Mouse (Mus musculus): Measurements from ENCODE around the gene Olfr566. TPM values are rescaled to one million over a fixed set of nuclear protein-coding genes. Genes with fewer than 3 reads are reported as not detected.

Olfr566 gene
- not detected in 2 replicates for polyA plus RNA-seq (2015; fragmentation: Nextera tagmentation; extraction: Ambion mirVana)

GRCm38 (mm10) chr7:102858665-102859064, at the start of gene Olfr566:
Gene Olfr566, minus strand, starts transcription at chr7:102858765.
- ATAC-seq (ENCODE audit: insufficient number of reproducible peaks, insufficient read depth, low FRiP score, low TSS enrichment, low read depth): no peak
- WGBS: 89% methylated on average over 1 of the region's 1 CpGs
- H3K4me3 ChIP-seq: no peak within 1 kb of the TSS

GRCm38 (mm10) chr7:102890782-102891181, 32.2 kb upstream of the Olfr566 start, which contains the start of gene Olfr569:
Gene Olfr569, minus strand, starts transcription at chr7:102890882.
- Histone ChIP-seq H3K4me1 (no peaks in the 10 kb centered on the region), H3K27me3 (no peaks in the 10 kb centered on the region), H3K36me3 (no peaks in the 10 kb centered on the region), H3K27ac (no peak within 1 kb of the TSS), H3K9me3 (no peaks in the 10 kb centered on the region), H3K4me3 (no peak within 1 kb of the TSS), H3K4me2 (no peak within 1 kb of the TSS), H3K9ac (no peak within 1 kb of the TSS)
- no peak for ATAC-seq (ENCODE audit: insufficient number of reproducible peaks, insufficient read depth, low FRiP score, low TSS enrichment, low read depth)
- whole genome bisulfite sequencing: 66% methylated on average over 3 of the region's 3 CpGs

More at GRCm38 (mm10) chr7:102858665-102859064, at the start of gene Olfr566:
- no peak within 1 kb of the TSS for H3K27ac ChIP-seq
- no peak within 1 kb of the TSS for H3K4me2 ChIP-seq
- no peaks in the 10 kb centered on the region for H3K9me3 ChIP-seq
- H3K4me1 ChIP-seq: no peaks in the 10 kb centered on the region
- H3K36me3 ChIP-seq: no peaks in the 10 kb centered on the region
- H3K27me3 ChIP-seq: no peaks in the 10 kb centered on the region
- H3K9ac ChIP-seq: no peak within 1 kb of the TSS

GRCm38 (mm10) chr7:102876822-102877221, 18.3 kb upstream of the Olfr566 start, which contains the start of gene Olfr568:
Gene Olfr568, plus strand, starts transcription at chr7:102877122.
- ATAC-seq (ENCODE audit: insufficient number of reproducible peaks, insufficient read depth, low FRiP score, low TSS enrichment, low read depth): no peak
- no peaks in the 10 kb centered on the region for H3K4me1 ChIP-seq
- no peaks in the 10 kb centered on the region for H3K9me3 ChIP-seq
- H3K27me3 ChIP-seq: no peaks in the 10 kb centered on the region
- H3K36me3 ChIP-seq: no peaks in the 10 kb centered on the region
- no peak within 1 kb of the TSS for H3K27ac ChIP-seq
- no peak within 1 kb of the TSS for H3K9ac ChIP-seq
- H3K4me2 ChIP-seq: no peak within 1 kb of the TSS
- H3K4me3 ChIP-seq: no peak within 1 kb of the TSS

- no peak overlapping the region for H3K4me2 ChIP-seq
- H3K27ac ChIP-seq: no peak overlapping the region
- H3K9ac ChIP-seq: no peak overlapping the region
- no peaks in the 10 kb centered on the region for H3K36me3 ChIP-seq
- H3K4me1 ChIP-seq: no peaks in the 10 kb centered on the region
- no peaks in the 10 kb centered on the region for H3K9me3 ChIP-seq
- H3K4me3 ChIP-seq: no peak overlapping the region
- no peak for ATAC-seq (ENCODE audit: insufficient number of reproducible peaks, insufficient read depth, low FRiP score, low TSS enrichment, low read depth)
- H3K27me3 ChIP-seq: no peaks in the 10 kb centered on the region
Observed at GRCm38 (mm10) chr7:102855807-102856206, 2.8 kb downstream of the Olfr566 start.

Other genes starting within 250 kb of the Olfr566 start
- not detected in 2 replicates for gene Olfr553, start 240.5 kb downstream of the Olfr566 start, polyA plus RNA-seq (2015; fragmentation: Nextera tagmentation; extraction: Ambion mirVana)
- not detected in 2 replicates for gene Olfr554, start 220.3 kb downstream of the Olfr566 start, polyA plus RNA-seq (2015; fragmentation: Nextera tagmentation; extraction: Ambion mirVana)
- gene Olfr555, start 199.9 kb downstream of the Olfr566 start, polyA plus RNA-seq (2015; fragmentation: Nextera tagmentation; extraction: Ambion mirVana): not detected in 2 replicates
- gene Olfr556, start 193.9 kb downstream of the Olfr566 start, polyA plus RNA-seq (2015; fragmentation: Nextera tagmentation; extraction: Ambion mirVana): not detected in 2 replicates
- 16.6 and 18.6 TPM in 2 replicates for gene Trim68, start 171.4 kb downstream of the Olfr566 start, polyA plus RNA-seq (2015; fragmentation: Nextera tagmentation; extraction: Ambion mirVana)
- gene Olfr557, start 162.9 kb downstream of the Olfr566 start, polyA plus RNA-seq (2015; fragmentation: Nextera tagmentation; extraction: Ambion mirVana): not detected in 2 replicates
- gene Olfr558, start 156.6 kb downstream of the Olfr566 start, polyA plus RNA-seq (2015; fragmentation: Nextera tagmentation; extraction: Ambion mirVana): 0.08 and 0.15 TPM in 2 replicates
- gene Olfr33, start 139.7 kb downstream of the Olfr566 start, polyA plus RNA-seq (2015; fragmentation: Nextera tagmentation; extraction: Ambion mirVana): not detected in 2 replicates
- not detected in 2 replicates for gene Olfr559, start 131.3 kb downstream of the Olfr566 start, polyA plus RNA-seq (2015; fragmentation: Nextera tagmentation; extraction: Ambion mirVana)
- not detected in 2 replicates for gene Olfr560, start 99.4 kb downstream of the Olfr566 start, polyA plus RNA-seq (2015; fragmentation: Nextera tagmentation; extraction: Ambion mirVana)
- gene Olfr78, start 99.3 kb downstream of the Olfr566 start, polyA plus RNA-seq (2015; fragmentation: Nextera tagmentation; extraction: Ambion mirVana): 0.04 and 0.33 TPM in 2 replicates
- gene Olfr561, start 87.5 kb downstream of the Olfr566 start, polyA plus RNA-seq (2015; fragmentation: Nextera tagmentation; extraction: Ambion mirVana): not detected in 2 replicates
- not detected in 2 replicates for gene Olfr564, start 55.3 kb downstream of the Olfr566 start, polyA plus RNA-seq (2015; fragmentation: Nextera tagmentation; extraction: Ambion mirVana)
- gene Olfr568, start 18.4 kb upstream of the Olfr566 start, polyA plus RNA-seq (2015; fragmentation: Nextera tagmentation; extraction: Ambion mirVana): 0.45 TPM in 1 of 2 replicates, not detected in the other
- not detected in 2 replicates for gene Olfr569, start 32.1 kb upstream of the Olfr566 start, polyA plus RNA-seq (2015; fragmentation: Nextera tagmentation; extraction: Ambion mirVana)
- not detected in 2 replicates for gene Olfr570, start 35.8 kb upstream of the Olfr566 start, polyA plus RNA-seq (2015; fragmentation: Nextera tagmentation; extraction: Ambion mirVana)
- gene Olfr571, start 58.8 kb upstream of the Olfr566 start, polyA plus RNA-seq (2015; fragmentation: Nextera tagmentation; extraction: Ambion mirVana): 0.15 and 0.33 TPM in 2 replicates
- gene Olfr572, start 65.6 kb upstream of the Olfr566 start, polyA plus RNA-seq (2015; fragmentation: Nextera tagmentation; extraction: Ambion mirVana): not detected in 2 replicates
- gene Olfr573-ps1, start 83.8 kb upstream of the Olfr566 start, polyA plus RNA-seq (2015; fragmentation: Nextera tagmentation; extraction: Ambion mirVana): not detected in 2 replicates
- gene Olfr574, start 89.7 kb upstream of the Olfr566 start, polyA plus RNA-seq (2015; fragmentation: Nextera tagmentation; extraction: Ambion mirVana): not detected in 2 replicates
- gene Olfr575, start 100.0 kb upstream of the Olfr566 start, polyA plus RNA-seq (2015; fragmentation: Nextera tagmentation; extraction: Ambion mirVana): not detected in 2 replicates
- not detected in 2 replicates for gene Olfr576, start 103.9 kb upstream of the Olfr566 start, polyA plus RNA-seq (2015; fragmentation: Nextera tagmentation; extraction: Ambion mirVana)
- not detected in 2 replicates for gene Olfr577, start 117.2 kb upstream of the Olfr566 start, polyA plus RNA-seq (2015; fragmentation: Nextera tagmentation; extraction: Ambion mirVana)
- not detected in 2 replicates for gene Olfr578, start 130.6 kb upstream of the Olfr566 start, polyA plus RNA-seq (2015; fragmentation: Nextera tagmentation; extraction: Ambion mirVana)
- gene Olfr582, start 179.3 kb upstream of the Olfr566 start, polyA plus RNA-seq (2015; fragmentation: Nextera tagmentation; extraction: Ambion mirVana): not detected in 2 replicates
- not detected in 2 replicates for gene Olfr583, start 192.5 kb upstream of the Olfr566 start, polyA plus RNA-seq (2015; fragmentation: Nextera tagmentation; extraction: Ambion mirVana)
- gene Olfr584, start 223.1 kb upstream of the Olfr566 start, polyA plus RNA-seq (2015; fragmentation: Nextera tagmentation; extraction: Ambion mirVana): not detected in 2 replicates
- not detected in 2 replicates for gene Olfr585, start 239.0 kb upstream of the Olfr566 start, polyA plus RNA-seq (2015; fragmentation: Nextera tagmentation; extraction: Ambion mirVana)